Mouse (Mus musculus): ENCODE measurements around the gene N4bp3.

- TF ChIP-seq POLR2A (IDR thresholded peaks at IDR 0.05; ENCODE audit: extremely low read depth, insufficient read depth, low read length) (no peak), CTCF (IDR thresholded peaks at IDR 0.05; ENCODE audit: extremely low read depth, insufficient read depth, low read length) (no peak)
These were observed 9.9 kb downstream of the N4bp3 start for GRCm38 (mm10) chr11:51640748-51641147.
